Mouse (Mus musculus) liver, embryonic 14.5 days (tissue): ENCODE results near the gene Mmp21. TPM values are rescaled to one million over a fixed set of nuclear protein-coding genes. Genes with fewer than 3 reads are reported as not detected.

Experiments used
- ATAC-seq: fragments of 200-750 bp; cut with Nextera tagmentation; 2 replicates; pipeline ENCODE4 v1.8.0; 2017; ENCODE audit warnings: moderate number of reproducible peaks, mild to moderate bottlenecking, moderate library complexity; ENCODE audit not compliant: insufficient read depth
- DNase-seq, 3 experiments: peaks; one replicate each; pipeline ENCODE4 v3.0.0-alpha.2; 2012 to 2013; ENCODE audit warnings: low read depth in 3 of 3, low spot score in 3 of 3
- H3K27ac ChIP-seq: fragments of 300-500 bp; sonication (generic); 2 replicates; pipeline ENCODE4 v1.5.1; 2014; ENCODE audit warnings: moderate library complexity, mild to moderate bottlenecking, control low read depth, inconsistent platforms
- H3K27me3 ChIP-seq: fragments of 300-500 bp; sonication (generic); 2 replicates; pipeline ENCODE4 v1.6.1; 2014; ENCODE audit warnings: mild to moderate bottlenecking, low read length, moderate library complexity; ENCODE audit not compliant: control insufficient read depth, insufficient read depth
- H3K36me3 ChIP-seq: fragments of 300-500 bp; sonication (generic); replicated peaks from 2 replicates; pipeline ENCODE4 v1.6.1; 2014; ENCODE audit warnings: low read depth; ENCODE audit not compliant: control insufficient read depth, insufficient read depth
- H3K4me1 ChIP-seq, 2 experiments: fragments of 200-500 bp in 1 of 2; fragments of 300-500 bp in 1 of 2; sonication (generic) in 1 of 2; replicated peaks; 2 replicates each; pipeline ENCODE4 v1.6.1; 2012 to 2014; ENCODE audit warnings: antibody characterized with exemption in 1 of 2, inconsistent platforms in 1 of 2, low read length in 1 of 2; ENCODE audit not compliant: control insufficient read depth in 2 of 2, insufficient read depth in 2 of 2
- H3K4me2 ChIP-seq: fragments of 300-500 bp; sonication (generic); 2 replicates; pipeline ENCODE4 v1.6.1; 2014; ENCODE audit warnings: low read depth, mild to moderate bottlenecking, control low read depth, moderate library complexity
- H3K4me3 ChIP-seq, 2 experiments: fragments of 200-500 bp in 1 of 2; fragments of 300-500 bp in 1 of 2; sonication (generic) in 1 of 2; 2 replicates each; pipeline ENCODE4 v1.5.1; 2012 to 2014; ENCODE audit warnings: low read depth in 2 of 2, low read length in 2 of 2, mild to moderate bottlenecking in 2 of 2, control low read depth in 1 of 2, inconsistent platforms in 1 of 2, moderate library complexity in 1 of 2; ENCODE audit not compliant: insufficient read depth in 1 of 2
- H3K9ac ChIP-seq: fragments of 300-500 bp; sonication (generic); replicated peaks from 2 replicates; pipeline ENCODE4 v1.6.1; 2014; ENCODE audit warnings: mild to moderate bottlenecking, control low read depth, moderate library complexity
- H3K9me3 ChIP-seq: fragments of 300-500 bp; sonication (generic); 2 replicates; pipeline ENCODE4 v1.6.1; 2016; ENCODE audit warnings: low read length, mixed read lengths; ENCODE audit not compliant: control insufficient read depth
- CTCF ChIP-seq: IDR thresholded peaks from 2 replicates; pipeline ENCODE4 v1.5.1; 2016; ENCODE audit warnings: antibody characterized with exemption, low read depth, control low read depth
- EP300 ChIP-seq: IDR thresholded peaks from 2 replicates; pipeline ENCODE4 v1.6.1; 2016; ENCODE audit warnings: antibody characterized with exemption, low read depth
- WGBS: fragments of 180-500 bp; shearing (Covaris S2); extraction: QIAGEN DNeasy Blood & Tissue Kit; methylation state at CpG from one replicate; pipeline ENCODE4 v1.1.7; 2014; ENCODE audit not compliant: insufficient replicate concordance; 5-methylcytosine and 5-hydroxymethylcytosine counted together
- polyA plus RNA-seq, 2 experiments: library from polyadenylated mRNA; depleted of rRNA in 1 of 2; stranded (reverse) in 1 of 2; unstranded in 1 of 2; fragments of >200 nt; fragmentation: Nextera tagmentation in 1 of 2; extraction: Ambion mirVana in 1 of 2; gene quantifications; 2 replicates each; pipeline versions ENCODE4 v1.2.1 to v1.2.3; 2012 to 2014

The Mmp21 gene
- polyA plus RNA-seq, 2 experiments, result 0.08 TPM; not detected in 1

- no peak for DNase-seq
- H3K9me3 ChIP-seq, result no peaks in the 10 kb centered on the region
- no peak overlapping the region for H3K27ac ChIP-seq
- TF ChIP-seq EP300 (no peak), CTCF (no peak)
- 0 out of 2 replicates have a peak, but pooled peaks have one; percentile 48 for ATAC-seq
- no peaks in the 10 kb centered on the region for H3K4me1 ChIP-seq
- H3K27me3 ChIP-seq, result no peaks in the 10 kb centered on the region
- peaks cover 51% of the 10 kb centered on the region for H3K36me3 ChIP-seq
- no peak overlapping the region for H3K4me2 ChIP-seq
- no peak overlapping the region for H3K4me3 ChIP-seq
- H3K9ac ChIP-seq, result no peak overlapping the region
- 40% methylated on average over 3 of the region's 3 CpGs for WGBS
These were observed 9.0 kb downstream of the Mmp21 start for GRCm38 (mm10) chr7:133670846-133671245.

- H3K9ac ChIP-seq, result no peak overlapping the region
- 74% methylated on average over 9 of the region's 9 CpGs for WGBS
- H3K36me3 ChIP-seq, result peaks cover 57% of the 10 kb centered on the region
- H3K4me1 ChIP-seq, result no peaks in the 10 kb centered on the region
- TF ChIP-seq CTCF (no peak), EP300 (no peak)
- ATAC-seq, result no peak
- no peaks in the 10 kb centered on the region for H3K9me3 ChIP-seq
- no peak overlapping the region for H3K4me3 ChIP-seq
- no peak overlapping the region for H3K27ac ChIP-seq
- DNase-seq, result no peak
- no peak overlapping the region for H3K4me2 ChIP-seq
- H3K27me3 ChIP-seq, result no peaks in the 10 kb centered on the region
These were observed 9.9 kb downstream of the Mmp21 start for GRCm38 (mm10) chr7:133669946-133670345.

- Histone ChIP-seq H3K36me3 (peaks cover 60% of the 10 kb centered on the region), H3K4me3 (no peak overlapping the region), H3K9me3 (no peaks in the 10 kb centered on the region), H3K27ac (no peak overlapping the region), H3K4me1 (no peaks in the 10 kb centered on the region), H3K9ac (no peak overlapping the region), H3K4me2 (no peak overlapping the region), H3K27me3 (no peaks in the 10 kb centered on the region)
- no peak for DNase-seq
- ATAC-seq, result no peak
- TF ChIP-seq CTCF, result peak; percentile 61
- no peak for TF ChIP-seq EP300
- WGBS, result 74% methylated on average over 1 of the region's 1 CpGs
These were observed 10.8 kb downstream of the Mmp21 start for GRCm38 (mm10) chr7:133669071-133669470.

GRCm38 (mm10) chr7:133662467-133662866 lies 17.4 kb downstream of the Mmp21 start:
- peaks cover 81% of the 10 kb centered on the region for H3K36me3 ChIP-seq
- H3K4me3 ChIP-seq, result no peak overlapping the region
- no peaks in the 10 kb centered on the region for H3K4me1 ChIP-seq
- TF ChIP-seq EP300 (no peak), CTCF (no peak)
- no peak for ATAC-seq
- WGBS, result 93% methylated on average over 1 of the region's 1 CpGs
- no peaks in the 10 kb centered on the region for H3K9me3 ChIP-seq
- no peak overlapping the region for H3K4me2 ChIP-seq
- no peaks in the 10 kb centered on the region for H3K27me3 ChIP-seq
- no peak overlapping the region for H3K9ac ChIP-seq
- H3K27ac ChIP-seq, result no peak overlapping the region
- no peak for DNase-seq

- DNase-seq (no peak), ATAC-seq (no peak)
- Histone ChIP-seq H3K27ac (no peak overlapping the region), H3K36me3 (peaks cover 80% of the 10 kb centered on the region), H3K4me2 (no peak overlapping the region), H3K4me1 (no peaks in the 10 kb centered on the region), H3K4me3 (no peak overlapping the region), H3K9me3 (no peaks in the 10 kb centered on the region), H3K27me3 (no peaks in the 10 kb centered on the region), H3K9ac (no peak overlapping the region)
- TF ChIP-seq CTCF, result no peak
- no peak for TF ChIP-seq EP300
- WGBS, result 78% methylated on average over 6 of the region's 6 CpGs
These were observed 34.1 kb downstream of the Mmp21 start for GRCm38 (mm10) chr7:133645716-133646115.
